Mouse (Mus musculus): ENCODE results near the gene 1700067P10Rik.
A peak's percentile ranks its signal among the peaks of the same experiment; 100 is the strongest.

1700067P10Rik gene

DNA sequence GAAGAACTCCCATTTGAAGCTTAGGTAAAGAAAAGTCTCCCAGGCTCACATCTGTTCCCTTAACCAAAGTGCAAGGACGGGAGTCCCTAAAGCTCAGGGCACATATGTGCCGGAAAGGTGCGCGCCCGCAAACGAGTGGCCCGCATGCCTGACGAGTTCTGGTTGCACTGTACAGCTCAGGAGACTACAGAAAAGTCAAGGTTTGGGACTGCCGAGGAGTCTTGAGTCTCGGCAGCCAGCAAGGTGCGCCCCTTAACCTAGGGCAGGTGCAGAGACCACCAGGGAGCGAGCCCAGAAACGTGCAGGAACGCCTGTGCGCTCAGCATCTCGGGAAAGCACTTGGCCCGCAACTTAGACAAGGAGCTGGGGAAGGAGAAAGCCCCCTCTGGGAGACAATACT, 7.2 kb downstream of the 1700067P10Rik start:
- DNase-seq (ENCODE audit: low spot score), result no peak

- no peak for DNase-seq (ENCODE audit: low spot score)
Measured at GRCm38 (mm10) chr17:48097011-48097742, 8.1 kb downstream of the 1700067P10Rik start.

DNA sequence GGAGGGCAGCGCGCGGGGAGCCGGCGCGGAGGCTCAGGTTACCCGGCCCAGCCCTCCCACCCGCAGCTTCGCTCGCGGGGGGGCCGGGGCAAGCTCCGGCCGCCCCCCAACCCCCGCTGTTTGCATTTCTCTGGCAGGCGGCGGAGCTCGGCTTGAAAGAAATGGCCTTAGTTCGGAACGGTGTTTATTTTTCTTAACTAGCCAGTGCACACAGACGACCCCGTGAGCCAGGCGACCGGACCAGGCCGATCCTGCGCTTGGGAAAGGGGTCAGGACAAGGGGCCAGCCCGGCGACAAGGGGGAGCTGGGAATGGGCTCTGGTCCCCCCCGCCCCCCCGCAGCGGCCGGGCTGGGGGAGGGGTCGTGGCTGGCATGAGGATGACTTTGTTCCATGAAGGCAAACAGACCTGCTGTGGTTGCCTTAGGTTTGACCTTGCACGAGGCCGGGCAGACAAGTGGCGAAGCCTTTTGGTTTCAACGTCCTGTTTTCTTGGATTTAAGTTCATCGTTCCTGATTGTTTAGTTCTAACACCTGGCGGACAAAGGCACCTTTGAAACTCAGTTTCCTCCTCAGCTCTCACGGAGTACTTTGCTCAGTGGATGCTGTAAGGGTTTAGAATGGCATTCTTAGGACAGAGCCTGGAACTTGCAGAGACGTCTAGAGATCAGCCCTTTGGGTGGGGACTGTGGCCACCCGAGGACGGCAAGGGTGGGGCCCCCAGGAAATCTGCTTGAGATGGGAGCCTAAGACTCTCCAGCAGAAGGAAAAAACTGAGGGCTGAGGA, 8.8 kb downstream of the 1700067P10Rik start:
- DNase-seq (ENCODE audit: low spot score), result no peak

GRCm38 (mm10) chr17:48098528-48098890, 9.4 kb downstream of the 1700067P10Rik start:
- DNase-seq (ENCODE audit: low spot score), result no peak

- DNase-seq (ENCODE audit: low spot score), result no peak
Measured at GRCm38 (mm10) chr17:48099312-48099711, 10.2 kb downstream of the 1700067P10Rik start.

DNA sequence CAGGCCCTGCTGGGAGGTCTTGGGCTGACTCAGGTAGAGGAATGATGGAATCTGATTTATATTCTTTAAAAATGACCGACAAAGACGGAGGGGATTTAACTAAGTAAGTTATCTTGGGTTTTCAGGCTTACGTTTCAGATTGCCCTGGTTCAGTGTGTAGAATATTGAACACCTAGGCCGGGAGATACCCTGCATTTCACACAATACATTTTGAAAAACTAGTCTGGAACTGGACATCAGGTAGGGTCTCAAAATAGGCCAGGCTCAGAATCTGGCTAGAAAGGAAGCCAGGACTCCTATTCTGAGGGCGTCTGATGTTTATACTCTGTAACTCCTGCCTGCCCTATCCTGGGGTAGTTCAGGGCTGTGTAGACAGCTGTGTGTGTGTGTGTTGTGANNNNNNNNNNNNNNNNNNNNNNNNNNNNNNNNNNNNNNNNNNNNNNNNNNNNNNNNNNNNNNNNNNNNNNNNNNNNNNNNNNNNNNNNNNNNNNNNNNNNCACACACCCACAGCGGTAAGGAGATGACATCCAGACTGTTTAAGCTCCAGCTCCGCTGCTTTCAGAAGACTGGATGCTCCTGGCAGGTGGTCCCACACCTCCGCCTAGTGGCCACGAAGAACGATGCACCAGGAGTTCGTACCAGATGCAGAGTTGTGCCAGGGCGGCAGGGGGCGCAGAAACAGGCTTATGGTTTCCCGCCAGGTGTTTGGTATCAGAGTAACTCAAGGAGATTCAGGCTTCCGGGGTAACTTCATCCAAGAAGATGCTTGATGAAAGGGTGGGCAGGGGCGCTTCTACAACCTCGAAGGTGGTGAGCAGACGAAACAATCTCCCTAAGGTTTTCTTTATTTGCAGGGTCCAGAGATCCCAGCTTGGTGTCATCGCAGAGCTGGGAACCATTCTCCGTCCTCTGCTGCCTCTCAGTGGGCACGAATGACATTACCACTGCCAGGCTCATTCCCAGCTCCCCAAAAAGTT, 11.6 kb downstream of the 1700067P10Rik start:
- peak; percentile 81 for DNase-seq (ENCODE audit: low spot score)

GRCm38 (mm10) chr17:48107333-48107732, 18.2 kb downstream of the 1700067P10Rik start:
- DNase-seq (ENCODE audit: low spot score), result no peak

DNA sequence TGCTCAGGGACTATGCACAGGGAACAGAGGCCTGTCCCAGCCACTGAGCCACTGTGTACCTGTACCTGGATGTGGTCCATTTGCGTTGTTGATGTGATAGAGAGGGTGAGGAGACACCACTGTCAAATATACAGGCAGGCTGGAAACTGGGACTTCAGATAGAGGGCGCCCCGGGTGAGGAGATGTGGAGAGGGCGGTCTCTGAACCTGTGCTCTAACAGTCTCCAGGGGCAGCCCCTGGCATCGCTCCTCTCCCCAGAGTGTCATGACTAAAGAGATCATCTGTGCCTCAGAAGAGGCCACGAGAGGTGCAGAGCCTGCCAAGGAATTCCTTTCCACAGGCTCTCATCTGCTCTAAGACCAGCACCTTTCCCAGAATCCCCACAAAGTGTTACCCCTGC, 18.7 kb downstream of the 1700067P10Rik start:
- DNase-seq (ENCODE audit: low spot score), result no peak

GRCm38 (mm10) chr17:48108520-48108919, 19.4 kb downstream of the 1700067P10Rik start:
- DNase-seq (ENCODE audit: low spot score), result no peak

- DNase-seq (ENCODE audit: low spot score), result no peak
Measured at GRCm38 (mm10) chr17:48110547-48111287, 21.6 kb downstream of the 1700067P10Rik start.

- DNase-seq (ENCODE audit: low spot score), result no peak
Measured at GRCm38 (mm10) chr17:48118570-48118969, 29.5 kb downstream of the 1700067P10Rik start.

- peak; percentile 80 for DNase-seq (ENCODE audit: low spot score)
Measured at GRCm38 (mm10) chr17:48119656-48120055, 30.5 kb downstream of the 1700067P10Rik start.

DNA sequence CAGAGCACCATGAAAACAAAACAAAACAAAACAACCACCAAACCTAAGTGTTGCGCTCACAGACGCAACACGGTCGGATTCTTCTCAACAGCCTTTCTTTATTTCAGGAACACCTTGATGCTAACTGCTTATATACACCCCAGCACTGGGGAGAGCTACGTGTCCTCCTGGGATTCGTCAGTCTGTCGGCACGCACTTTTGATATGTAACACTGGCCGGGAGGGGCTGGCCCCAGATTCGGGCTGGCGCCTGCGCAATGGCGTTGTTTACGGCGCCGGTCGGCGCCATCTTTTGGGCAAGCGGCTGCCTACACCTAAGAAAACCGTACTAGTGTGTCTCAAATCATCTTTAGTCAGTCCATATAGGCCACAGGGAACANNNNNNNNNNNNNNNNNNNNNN, 31.3 kb downstream of the 1700067P10Rik start:
- DNase-seq (ENCODE audit: low spot score), result no peak

- no peak for DNase-seq (ENCODE audit: low spot score)
Measured at GRCm38 (mm10) chr17:48132810-48133209, 43.7 kb downstream of the 1700067P10Rik start.
